Mouse (Mus musculus) kidney, postnatal 0 days (tissue): ENCODE measurements around the gene Pkdcc. TPM values are rescaled to one million over a fixed set of nuclear protein-coding genes. Genes with fewer than 3 reads are reported as not detected.

Source experiments
- ATAC-seq: fragments of 200-750 bp; cut with Nextera tagmentation; replicated peaks from 2 replicates; pipeline ENCODE4 v1.8.0; 2017; ENCODE audit warnings: low read depth, moderate number of reproducible peaks, moderate TSS enrichment, moderate library complexity; ENCODE audit not compliant: low FRiP score
- DNase-seq: peaks from one replicate; pipeline ENCODE4 v3.0.0-alpha.2; 2016; ENCODE audit warnings: low spot score
- H3K27ac ChIP-seq: fragments of 300-500 bp; sonication (generic); 2 replicates; pipeline ENCODE4 v1.5.1; 2014; ENCODE audit warnings: mild to moderate bottlenecking
- H3K27me3 ChIP-seq: fragments of 300-500 bp; sonication (generic); 2 replicates; pipeline ENCODE4 v1.6.1; 2014; ENCODE audit warnings: low read length, mixed read lengths; ENCODE audit not compliant: insufficient read depth
- H3K36me3 ChIP-seq: fragments of 300-500 bp; sonication (generic); 2 replicates; pipeline ENCODE4 v1.6.1; 2014; ENCODE audit warnings: low read length, mixed read lengths; ENCODE audit not compliant: insufficient read depth
- H3K4me1 ChIP-seq: fragments of 300-500 bp; sonication (generic); replicated peaks from 2 replicates; pipeline ENCODE4 v1.6.1; 2014; ENCODE audit warnings: antibody characterized with exemption, low read length, mixed read lengths; ENCODE audit not compliant: insufficient read depth
- H3K4me2 ChIP-seq: fragments of 300-500 bp; sonication (generic); 2 replicates; pipeline ENCODE4 v1.6.1; 2014; ENCODE audit warnings: mild to moderate bottlenecking, low read length, moderate library complexity, mixed read lengths
- H3K4me3 ChIP-seq: fragments of 300-500 bp; sonication (generic); replicated peaks from 2 replicates; pipeline ENCODE4 v1.5.1; 2014; ENCODE audit warnings: low read depth, low read length
- H3K9ac ChIP-seq: fragments of 300-500 bp; sonication (generic); 2 replicates; pipeline ENCODE4 v1.6.1; 2014; ENCODE audit warnings: low read depth, low read length
- H3K9me3 ChIP-seq: fragments of 300-500 bp; sonication (generic); replicated peaks from 2 replicates; pipeline ENCODE4 v1.6.1; 2016; ENCODE audit warnings: low read length, inconsistent platforms, mixed read lengths
- CTCF ChIP-seq: IDR thresholded peaks from 2 replicates; pipeline ENCODE4 v1.5.1; 2016; ENCODE audit warnings: antibody characterized with exemption, low read depth, mild to moderate bottlenecking, moderate library complexity
- WGBS: fragments of 180-500 bp; shearing (Covaris S2); extraction: QIAGEN DNeasy Blood & Tissue Kit; methylation state at CpG from one replicate; pipeline ENCODE4 v1.1.7; 2014; 5-methylcytosine and 5-hydroxymethylcytosine counted together
- polyA plus RNA-seq: library from polyadenylated mRNA; unstranded; fragments of >200 nt; fragmentation: Nextera tagmentation; extraction: Ambion mirVana; gene quantifications from 2 replicates; pipeline ENCODE4 v1.2.1, GENCODE M21; 2015

Gene Pkdcc
- polyA plus RNA-seq = 28.5 and 29.1 TPM in 2 replicates

DNA sequence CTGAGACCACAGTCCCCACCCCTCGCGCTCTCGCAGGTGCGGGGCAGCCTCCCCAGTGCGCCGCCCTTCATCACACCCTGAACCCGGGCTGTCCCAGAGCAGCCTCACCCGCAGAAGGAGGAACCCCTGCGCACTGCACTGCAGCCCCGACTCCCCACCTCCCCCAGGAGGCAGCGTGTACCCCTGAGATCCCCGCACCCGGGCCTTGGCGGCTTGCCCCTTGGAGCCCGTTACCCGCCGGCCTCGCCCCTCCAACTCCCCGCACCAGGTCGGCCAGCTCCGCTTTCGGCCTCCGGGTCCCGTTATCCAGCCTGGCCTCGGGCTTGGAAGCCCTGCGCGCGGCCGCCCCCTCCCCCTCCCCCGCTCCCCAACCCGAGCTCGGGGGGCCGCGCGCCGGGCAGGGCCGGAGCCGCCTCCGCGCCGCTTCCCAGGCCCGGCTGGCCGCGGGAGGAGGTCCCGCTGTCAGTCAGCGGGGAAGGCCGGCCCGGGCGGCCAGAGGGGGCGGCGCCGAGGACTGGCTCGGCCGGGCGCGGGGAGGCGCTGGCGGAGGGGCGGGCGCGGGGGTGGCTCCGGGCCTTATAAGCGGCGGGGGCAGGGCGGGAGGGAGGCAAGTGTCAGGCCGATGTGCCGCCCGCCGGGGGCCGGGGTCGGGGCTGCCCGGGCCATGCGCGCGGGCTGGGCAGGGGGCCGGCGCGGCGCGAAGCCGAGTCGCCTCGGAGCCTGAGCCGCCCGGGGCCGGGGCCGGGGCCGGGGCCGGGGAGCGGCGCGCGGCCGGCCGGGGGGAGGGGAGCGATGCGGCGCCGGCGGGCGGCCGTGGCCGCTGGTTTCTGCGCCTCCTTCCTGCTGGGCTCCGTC, at the start of gene Pkdcc:
Pkdcc (plus strand) TSS at position 619 of the 855 bp plus-strand sequence.
- H3K4me3 ChIP-seq = peak within 1 kb of the TSS; percentile 93
- DNase-seq = peak; percentile 96
- H3K4me1 ChIP-seq = peaks cover 29% of the 10 kb centered on the region
- peak within 1 kb of the TSS; percentile 98 for H3K9ac ChIP-seq
- TF ChIP-seq CTCF = no peak
- no peaks in the 10 kb centered on the region for H3K27me3 ChIP-seq
- peak within 1 kb of the TSS; percentile 91 for H3K27ac ChIP-seq
- peak; percentile 86 for ATAC-seq
- peak within 1 kb of the TSS; percentile 97 for H3K4me2 ChIP-seq
- H3K36me3 ChIP-seq = no peaks in the 10 kb centered on the region
- no peaks in the 10 kb centered on the region for H3K9me3 ChIP-seq
- WGBS = under 1% methylated on average over 87 of the region's 105 CpGs

DNA sequence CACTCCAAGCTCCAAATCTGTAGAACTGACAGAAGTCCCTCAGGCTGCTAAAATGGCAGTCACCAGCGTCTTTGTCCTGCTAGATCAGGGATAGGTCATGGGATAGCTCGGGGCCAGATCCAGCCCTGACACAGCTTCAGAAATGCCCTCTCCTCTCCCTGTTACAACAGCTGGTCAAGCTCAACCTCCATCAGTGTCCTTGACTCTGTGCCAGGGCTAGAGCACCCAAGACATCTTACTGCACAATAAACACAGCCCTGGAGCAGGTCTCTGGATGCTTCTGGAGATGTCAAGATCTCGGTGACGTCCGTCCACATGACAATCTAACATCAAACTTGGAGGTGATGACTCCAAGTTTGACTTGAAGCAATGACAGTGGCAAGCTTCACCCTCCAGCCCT, 48.9 kb upstream of the Pkdcc start:
- no peak overlapping the region for H3K4me3 ChIP-seq
- TF ChIP-seq CTCF = no peak
- ATAC-seq (no peak), DNase-seq (no peak)
- H3K9ac ChIP-seq = peak overlapping the region; percentile 31; the same call in 1 of the 2 replicates
- no peak overlapping the region for H3K4me2 ChIP-seq
- no peaks in the 10 kb centered on the region for H3K9me3 ChIP-seq
- no peaks in the 10 kb centered on the region for H3K27me3 ChIP-seq
- H3K4me1 ChIP-seq = peaks cover 17% of the 10 kb centered on the region
- WGBS = 67% methylated on average over 5 of the region's 5 CpGs
- H3K36me3 ChIP-seq = no peaks in the 10 kb centered on the region
- peak overlapping the region; percentile 44; the same call in 1 of the 2 replicates for H3K27ac ChIP-seq

DNA sequence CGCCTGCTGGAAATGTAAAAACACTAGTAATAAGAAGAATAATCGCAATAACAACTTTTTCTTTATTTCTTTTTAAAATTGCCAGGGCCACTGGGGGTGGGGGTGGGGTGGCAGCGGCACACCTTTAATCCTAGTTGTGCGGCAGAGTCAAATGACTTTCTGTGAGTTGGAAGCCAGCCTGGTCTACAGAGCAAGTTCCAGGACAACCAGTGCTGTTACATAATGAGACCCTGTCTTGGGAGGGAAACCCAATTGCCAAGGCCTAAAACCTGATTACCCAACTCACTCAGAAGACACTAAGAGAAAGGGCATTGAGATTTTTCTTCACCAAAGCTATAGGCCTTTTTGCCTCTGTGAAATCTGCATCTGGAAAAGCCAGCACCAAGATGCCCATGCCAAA, 38.9 kb upstream of the Pkdcc start:
- DNase-seq (no peak), ATAC-seq (no peak)
- Histone ChIP-seq H3K36me3 (no peaks in the 10 kb centered on the region), H3K4me1 (peaks cover 22% of the 10 kb centered on the region), H3K9me3 (no peaks in the 10 kb centered on the region), H3K27me3 (no peaks in the 10 kb centered on the region), H3K4me2 (no peak overlapping the region), H3K27ac (peak overlapping the region; percentile 51; the same call in 1 of the 2 replicates), H3K4me3 (no peak overlapping the region), H3K9ac (no peak overlapping the region)
- no peak for TF ChIP-seq CTCF
- WGBS = 78% methylated on average over 4 of the region's 4 CpGs

DNA sequence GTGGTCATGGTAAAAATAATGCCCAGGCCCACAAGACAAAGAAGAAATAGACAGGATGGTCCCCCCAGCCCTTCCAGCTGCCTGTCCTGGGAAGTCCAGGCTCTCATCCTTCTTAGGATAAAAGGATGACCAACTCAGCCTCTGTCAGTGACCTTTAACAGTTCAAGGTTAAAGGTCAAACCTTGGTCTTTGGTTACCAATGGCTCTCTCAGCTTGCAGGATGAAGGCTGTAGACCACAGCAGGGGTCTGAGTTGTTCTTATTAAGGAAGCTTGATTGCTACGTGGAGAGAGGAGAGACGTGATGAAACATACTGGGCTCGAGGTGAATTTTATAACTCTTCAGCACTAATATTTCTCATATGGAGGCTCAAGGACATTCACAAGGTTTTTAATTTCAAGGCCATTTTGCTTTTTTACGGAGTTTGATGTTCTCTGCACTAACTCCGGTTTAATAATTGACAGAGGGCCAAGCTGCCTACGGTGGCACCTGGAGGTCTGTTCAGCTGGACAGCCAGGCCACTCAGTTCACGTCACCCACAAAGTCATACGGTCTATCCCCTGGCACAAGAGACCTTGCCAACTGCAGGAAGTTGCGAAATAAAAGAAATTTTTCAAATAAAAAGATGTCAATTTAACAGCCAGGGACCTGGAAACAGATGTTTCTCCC, 36.5 kb upstream of the Pkdcc start:
- peaks cover 25% of the 10 kb centered on the region for H3K4me1 ChIP-seq
- no peak for TF ChIP-seq CTCF
- H3K9me3 ChIP-seq = no peaks in the 10 kb centered on the region
- ATAC-seq (peak; percentile 79), DNase-seq (peak; percentile 51)
- H3K4me2 ChIP-seq = no peak overlapping the region
- H3K36me3 ChIP-seq = no peaks in the 10 kb centered on the region
- no peak overlapping the region for H3K4me3 ChIP-seq
- H3K27me3 ChIP-seq = no peaks in the 10 kb centered on the region
- H3K9ac ChIP-seq = no peak overlapping the region
- 23% methylated on average over 9 of the region's 9 CpGs for WGBS
- peak overlapping the region; percentile 58 for H3K27ac ChIP-seq

DNA sequence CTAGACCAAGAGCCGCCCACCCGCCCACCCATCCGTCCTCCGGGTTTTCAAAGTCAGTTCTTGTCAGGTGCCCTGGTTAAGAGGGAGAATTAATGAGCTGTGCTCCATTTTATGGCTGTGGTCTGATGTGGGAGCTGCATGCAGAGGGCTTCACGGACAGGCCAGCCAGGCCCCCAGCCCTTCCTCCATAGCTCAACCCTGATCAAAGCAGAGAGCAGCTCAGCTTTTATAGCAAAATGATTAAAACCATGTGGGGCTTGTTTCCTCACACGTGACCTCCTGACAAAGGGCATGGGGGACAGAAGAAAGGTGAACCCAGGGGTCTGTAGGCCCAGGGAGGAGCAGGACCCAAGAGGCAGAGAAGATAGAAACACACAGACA, 36.0 kb upstream of the Pkdcc start:
- ATAC-seq = peak; percentile 76
- Histone ChIP-seq H3K27ac (peak overlapping the region; percentile 58), H3K9ac (no peak overlapping the region), H3K4me3 (no peak overlapping the region), H3K36me3 (no peaks in the 10 kb centered on the region), H3K4me2 (no peak overlapping the region), H3K9me3 (no peaks in the 10 kb centered on the region), H3K27me3 (no peaks in the 10 kb centered on the region), H3K4me1 (peaks cover 25% of the 10 kb centered on the region)
- no peak for TF ChIP-seq CTCF
- DNase-seq = peak; percentile 75
- WGBS = 15% methylated on average over 6 of the region's 6 CpGs

DNA sequence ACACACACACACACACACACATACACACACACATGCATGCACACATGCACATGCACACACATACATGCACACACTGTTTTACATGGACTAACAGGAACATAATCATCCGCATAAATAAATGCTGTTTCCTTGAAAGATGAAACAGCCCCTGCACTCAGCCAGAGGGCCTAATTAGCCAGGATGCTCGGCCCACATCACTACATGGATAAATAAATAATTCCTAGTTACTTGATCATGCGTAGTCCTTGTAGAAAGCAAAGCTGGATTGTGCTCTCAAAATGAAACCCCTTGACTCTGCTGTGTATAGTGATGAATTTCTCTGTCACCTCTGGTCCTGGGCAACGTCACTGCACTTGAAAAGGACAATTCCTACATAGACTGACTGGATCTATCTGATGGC, 35.5 kb upstream of the Pkdcc start:
- no peak for ATAC-seq
- Histone ChIP-seq H3K4me1 (peaks cover 25% of the 10 kb centered on the region), H3K9ac (no peak overlapping the region), H3K27ac (peak overlapping the region; percentile 58), H3K4me2 (no peak overlapping the region), H3K9me3 (no peaks in the 10 kb centered on the region), H3K27me3 (no peaks in the 10 kb centered on the region), H3K36me3 (no peaks in the 10 kb centered on the region), H3K4me3 (no peak overlapping the region)
- 47% methylated on average over 4 of the region's 4 CpGs for WGBS
- TF ChIP-seq CTCF = no peak
- DNase-seq = no peak
